Mouse (Mus musculus) MEL (cell line): ENCODE measurements around the gene Eml5. TPM values are rescaled to one million over a fixed set of nuclear protein-coding genes. Genes with fewer than 3 reads are reported as not detected.

Source experiments
- DNase-seq: peaks from one replicate; pipeline ENCODE4 v3.0.0; 2011; ENCODE audit warnings: low read depth, low spot score
- H3K27ac ChIP-seq: 2 replicates; pipeline ENCODE4 v1.5.1; 2012; ENCODE audit warnings: low read depth, mild to moderate bottlenecking, control low read depth, low read length, moderate library complexity; ENCODE audit not compliant: control insufficient read depth
- H3K27me3 ChIP-seq, 2 experiments: fragments of 150-350 bp in 1 of 2; sonication (generic) in 1 of 2; 2 replicates each; pipeline ENCODE4 v1.6.1; 2012; ENCODE audit warnings: low read length in 2 of 2, mild to moderate bottlenecking in 2 of 2, improper control_type of control experiment in 1 of 2, moderate library complexity in 1 of 2; ENCODE audit not compliant: insufficient read depth in 2 of 2, control insufficient read depth in 1 of 2
- H3K36me3 ChIP-seq, 2 experiments: 2 replicates each; pipeline ENCODE4 v1.6.1; 2012 to 2014; ENCODE audit warnings: low read length in 2 of 2, improper control_type of control experiment in 1 of 2, inconsistent platforms in 1 of 2, mild to moderate bottlenecking in 1 of 2; ENCODE audit not compliant: insufficient read depth in 2 of 2, control insufficient read depth in 1 of 2
- H3K4me1 ChIP-seq, 2 experiments: fragments of 150-350 bp in 1 of 2; sonication (generic) in 1 of 2; 2 replicates each; pipeline ENCODE4 v1.6.1; 2012; ENCODE audit warnings: low read length in 2 of 2, improper control_type of control experiment in 1 of 2, mild to moderate bottlenecking in 1 of 2; ENCODE audit not compliant: insufficient read depth in 2 of 2, control insufficient read depth in 1 of 2
- H3K4me3 ChIP-seq, 2 experiments: fragments of 150-350 bp in 1 of 2; sonication (generic) in 1 of 2; 2 replicates each; pipeline ENCODE4 v1.5.1; 2012; ENCODE audit warnings: low read depth in 2 of 2, low read length in 2 of 2, mild to moderate bottlenecking in 2 of 2, moderate library complexity in 2 of 2, control low read depth in 1 of 2, improper control_type of control experiment in 1 of 2; ENCODE audit not compliant: control insufficient read depth in 1 of 2, insufficient read depth in 1 of 2
- H3K79me2 ChIP-seq: 2 replicates; pipeline ENCODE4 v1.6.1; 2012; ENCODE audit warnings: mild to moderate bottlenecking, low read length, moderate library complexity; ENCODE audit not compliant: control insufficient read depth, poor library complexity, insufficient read depth
- H3K9ac ChIP-seq: 2 replicates; pipeline ENCODE4 v1.6.1; 2012; ENCODE audit warnings: low read depth, mild to moderate bottlenecking, control low read depth, low read length, moderate library complexity; ENCODE audit not compliant: control insufficient read depth, poor library complexity, severe bottlenecking
- H3K9me3 ChIP-seq: fragments of 150-350 bp; sonication (generic); replicated peaks from 2 replicates; pipeline ENCODE4 v1.6.1; 2012; ENCODE audit warnings: mild to moderate bottlenecking, low read length, improper control_type of control experiment, moderate library complexity; ENCODE audit not compliant: insufficient read depth
- CTCF ChIP-seq, 3 experiments: IDR thresholded peaks in 2 of 3; conservative IDR thresholded peaks in 1 of 3; 2 replicates each; pipeline ENCODE4 v1.5.1; 2011 to 2012; ENCODE audit warnings: low read length in 3 of 3, low read depth in 2 of 3, mild to moderate bottlenecking in 2 of 3, improper control_type of control experiment in 1 of 3, inconsistent platforms in 1 of 3, mixed read lengths in 1 of 3, moderate library complexity in 1 of 3; ENCODE audit not compliant: control insufficient read depth in 1 of 3, insufficient read depth in 1 of 3, poor library complexity in 1 of 3, severe bottlenecking in 1 of 3
- ELF1 ChIP-seq: IDR thresholded peaks from 2 replicates; pipeline ENCODE4 v1.6.1; 2014; ENCODE audit warnings: low read depth, mild to moderate bottlenecking, inconsistent platforms, low read length, improper control_type of control experiment, moderate library complexity
- EP300 ChIP-seq, 2 experiments: IDR thresholded peaks; 2 replicates each; pipeline ENCODE4 v1.6.1; 2011; ENCODE audit warnings: improper control_type of control experiment in 2 of 2, low read length in 2 of 2, low read depth in 1 of 2, mild to moderate bottlenecking in 1 of 2
- ETS1 ChIP-seq: IDR thresholded peaks from 2 replicates; pipeline ENCODE4 v1.6.1; 2012; ENCODE audit warnings: low read depth, mild to moderate bottlenecking, inconsistent platforms, low read length, improper control_type of control experiment, moderate library complexity
- GABPA ChIP-seq: IDR thresholded peaks from 2 replicates; pipeline ENCODE4 v1.6.1; 2012; ENCODE audit warnings: low read depth, mild to moderate bottlenecking, inconsistent platforms, low read length, improper control_type of control experiment, moderate library complexity
- GATA1 ChIP-seq: IDR thresholded peaks from 2 replicates; pipeline ENCODE4 v1.6.1; 2011; ENCODE audit warnings: low read depth, low read length, improper control_type of control experiment
- KAT2A ChIP-seq: conservative IDR thresholded peaks from 2 replicates; pipeline ENCODE4 v1.6.1; 2012; ENCODE audit warnings: low read depth, low read length, improper control_type of control experiment, inconsistent platforms
- MAFK ChIP-seq: IDR thresholded peaks from 2 replicates; pipeline ENCODE4 v1.6.1; 2011; ENCODE audit warnings: low read depth, mild to moderate bottlenecking, low read length, improper control_type of control experiment, borderline replicate concordance
- MAX ChIP-seq: IDR thresholded peaks from 2 replicates; pipeline ENCODE4 v1.6.1; 2011; ENCODE audit warnings: low read length, improper control_type of control experiment
- MAZ ChIP-seq: IDR thresholded peaks from 2 replicates; pipeline ENCODE4 v1.6.1; 2012; ENCODE audit warnings: low read depth, mild to moderate bottlenecking, inconsistent platforms, low read length, improper control_type of control experiment
- MEF2A ChIP-seq: IDR thresholded peaks from 2 replicates; pipeline ENCODE4 v1.6.1; 2014; ENCODE audit warnings: low read depth, mild to moderate bottlenecking, inconsistent platforms, low read length, improper control_type of control experiment; ENCODE audit not compliant: poor library complexity, insufficient replicate concordance, severe bottlenecking; ENCODE audit errors: extremely low read depth
- MYB ChIP-seq: IDR thresholded peaks from 2 replicates; pipeline ENCODE4 v1.6.1; 2011; ENCODE audit warnings: mild to moderate bottlenecking, low read depth, low read length, improper control_type of control experiment
- NELFE ChIP-seq: IDR thresholded peaks from 2 replicates; pipeline ENCODE4 v1.6.1; 2011; ENCODE audit warnings: low read depth, low read length, improper control_type of control experiment
- POLR2A ChIP-seq, 2 experiments: IDR thresholded peaks; 2 replicates each; pipeline ENCODE4 v1.6.1; 2011 to 2012; ENCODE audit warnings: low read length in 2 of 2, mild to moderate bottlenecking in 2 of 2, control low read depth in 1 of 2, improper control_type of control experiment in 1 of 2, low read depth in 1 of 2, moderate library complexity in 1 of 2; ENCODE audit not compliant: control insufficient read depth in 1 of 2, insufficient read depth in 1 of 2, poor library complexity in 1 of 2
- POLR2AphosphoS2 ChIP-seq: IDR thresholded peaks from 2 replicates; pipeline ENCODE4 v1.6.1; 2011; ENCODE audit warnings: low read length, improper control_type of control experiment
- RAD21 ChIP-seq: IDR thresholded peaks from 2 replicates; pipeline ENCODE4 v1.6.1; 2011; ENCODE audit warnings: mild to moderate bottlenecking, low read depth, low read length, improper control_type of control experiment
- TAL1 ChIP-seq: IDR thresholded peaks from 2 replicates; pipeline ENCODE4 v1.6.1; 2012; ENCODE audit warnings: mild to moderate bottlenecking, inconsistent platforms, low read length, moderate library complexity, mixed read lengths
- TBP ChIP-seq: IDR thresholded peaks from 2 replicates; pipeline ENCODE4 v1.8.0; 2011; ENCODE audit warnings: low read depth, low read length, improper control_type of control experiment
- UBTF ChIP-seq: IDR thresholded peaks from 2 replicates; pipeline ENCODE4 v1.6.1; 2012; ENCODE audit warnings: low read depth, mild to moderate bottlenecking, inconsistent platforms, low read length, improper control_type of control experiment, moderate library complexity, borderline replicate concordance; ENCODE audit not compliant: insufficient read depth
- USF1 ChIP-seq: IDR thresholded peaks from 2 replicates; pipeline ENCODE4 v1.6.1; 2014; ENCODE audit warnings: low read depth, mild to moderate bottlenecking, inconsistent platforms, low read length, improper control_type of control experiment, moderate library complexity
- USF2 ChIP-seq, 2 experiments: IDR thresholded peaks; 2 replicates each; pipeline ENCODE4 v1.6.1; 2011 to 2012; ENCODE audit warnings: improper control_type of control experiment in 2 of 2, low read length in 2 of 2, borderline replicate concordance in 1 of 2, inconsistent platforms in 1 of 2, low read depth in 1 of 2, mild to moderate bottlenecking in 1 of 2; ENCODE audit not compliant: insufficient read depth in 1 of 2
- ZC3H11A ChIP-seq: IDR thresholded peaks from 2 replicates; pipeline ENCODE4 v1.6.1; 2012; ENCODE audit warnings: low read depth, mild to moderate bottlenecking, inconsistent platforms, low read length, improper control_type of control experiment
- ZMIZ1 ChIP-seq: IDR thresholded peaks from 2 replicates; pipeline ENCODE4 v1.6.1; 2012; ENCODE audit warnings: low read depth, mild to moderate bottlenecking, inconsistent platforms, low read length, improper control_type of control experiment, moderate library complexity
- ZNF384 ChIP-seq: IDR thresholded peaks from 2 replicates; pipeline ENCODE4 v1.6.1; 2012; ENCODE audit warnings: low read depth, mild to moderate bottlenecking, inconsistent platforms, low read length, improper control_type of control experiment
- polyA plus RNA-seq, 2 experiments: library from polyadenylated mRNA; stranded (reverse) in 1 of 2; unstranded in 1 of 2; fragments of >175 nt in 1 of 2; fragments of >200 nt in 1 of 2; gene quantifications; 2 replicates each; pipeline versions ENCODE4 v1.2.1 to v1.2.4; 2012; ENCODE audit warnings: low replicate concordance in 2 of 2, low read depth in 1 of 2; ENCODE audit not compliant: insufficient read length in 2 of 2, insufficient read depth in 1 of 2, missing spikeins in 1 of 2
- total RNA-seq: library from RNA; depleted of rRNA; stranded (reverse); fragments of 300-350 nt; gene quantifications from 2 replicates; pipeline ENCODE4 v1.2.3, GENCODE M21; 2012

The Eml5 gene
- total and polyA plus RNA-seq, 3 experiments, result 4.7 to 13.2 TPM; not detected in 1

DNA sequence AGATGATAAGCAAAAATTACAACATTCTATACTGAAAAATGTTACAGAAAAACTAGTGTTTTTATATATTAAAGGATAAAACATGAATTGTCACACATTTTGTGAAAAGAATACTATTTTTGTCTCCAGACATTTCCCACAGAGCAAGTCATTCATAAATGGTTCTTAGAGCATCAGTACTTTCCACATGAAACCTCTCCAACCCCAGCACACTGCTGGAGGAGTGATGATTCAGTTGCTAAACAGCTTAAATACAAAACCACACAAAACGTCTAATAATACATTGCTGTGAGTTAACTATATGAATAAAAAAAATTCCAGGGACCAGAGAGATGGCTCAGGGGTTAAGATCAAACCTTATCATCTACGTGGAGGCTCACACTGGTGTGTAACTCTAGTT is 26.1 kb downstream of the Eml5 start:
- H3K27ac ChIP-seq, result no peak overlapping the region
- no peaks in the 10 kb centered on the region for H3K27me3 ChIP-seq
- no peak overlapping the region for H3K9ac ChIP-seq
- no peaks in the 10 kb centered on the region for H3K4me1 ChIP-seq
- H3K79me2 ChIP-seq, result no peaks in the 10 kb centered on the region
- TF ChIP-seq KAT2A (no peak), MAFK (no peak), UBTF (no peak), MEF2A (no peak), ELF1 (no peak), TBP (no peak), USF2 (IDR thresholded peaks at IDR 0.05; ENCODE audit: borderline replicate concordance in 1 of 2, insufficient read depth in 1 of 2, low read depth in 1 of 2, low read length in 2 of 2) (no peak), RAD21 (no peak), GABPA (no peak), NELFE (no peak), USF1 (no peak), ETS1 (no peak), POLR2A (IDR thresholded peaks at IDR 0.05; ENCODE audit: control insufficient read depth in 1 of 2, insufficient read depth in 1 of 2, low read depth in 1 of 2, low read length in 2 of 2, poor library complexity in 1 of 2) (no peak), ZMIZ1 (no peak), GATA1 (no peak), POLR2AphosphoS2 (no peak), MAZ (no peak)
- H3K4me3 ChIP-seq, result no peak overlapping the region
- H3K9me3 ChIP-seq, result no peaks in the 10 kb centered on the region
- no peaks in the 10 kb centered on the region for H3K36me3 ChIP-seq
- DNase-seq, result no peak

DNA sequence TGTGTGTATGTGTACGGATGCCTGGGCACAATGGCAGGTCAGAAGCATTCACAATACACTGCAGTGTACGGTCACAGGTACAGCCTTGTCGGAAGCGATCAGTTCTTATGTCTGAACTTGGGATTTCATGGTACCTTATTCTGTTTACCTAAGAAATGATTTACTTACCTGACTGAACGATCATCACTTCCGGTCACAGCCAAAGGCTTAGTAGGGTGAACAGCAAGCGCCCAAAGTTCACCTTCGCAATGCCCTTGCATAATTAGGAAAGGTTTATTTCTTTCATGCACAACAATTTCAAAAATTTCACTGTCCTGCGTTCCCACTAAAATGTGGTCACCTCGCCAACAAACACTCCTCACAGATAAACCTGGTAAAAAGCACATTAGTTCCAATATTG is 28.4 kb downstream of the Eml5 start:
- H3K4me1 ChIP-seq, result no peaks in the 10 kb centered on the region
- no peak overlapping the region for H3K4me3 ChIP-seq
- H3K9ac ChIP-seq, result no peak overlapping the region
- no peak for TF ChIP-seq MAX
- no peak for TF ChIP-seq TAL1
- no peak for TF ChIP-seq ZNF384
- no peak for TF ChIP-seq MEF2A
- no peak for TF ChIP-seq POLR2A (IDR thresholded peaks at IDR 0.05; ENCODE audit: control insufficient read depth in 1 of 2, insufficient read depth in 1 of 2, low read depth in 1 of 2, low read length in 2 of 2, poor library complexity in 1 of 2)
- TF ChIP-seq CTCF (IDR thresholded peaks at IDR 0.05 in 2 of 3, conservative IDR thresholded peaks at IDR 0.05 in 1 of 3; ENCODE audit: control insufficient read depth in 1 of 3, insufficient read depth in 1 of 3, low read depth in 2 of 3, low read length in 3 of 3, poor library complexity in 1 of 3, severe bottlenecking in 1 of 3), result no peak
- TF ChIP-seq EP300 (IDR thresholded peaks at IDR 0.05; ENCODE audit: low read depth in 1 of 2, low read length in 2 of 2), result no peak
- TF ChIP-seq ZMIZ1, result no peak
- TF ChIP-seq USF1, result no peak
- no peak for TF ChIP-seq KAT2A
- no peak for TF ChIP-seq GABPA
- no peak for TF ChIP-seq ZC3H11A
- no peak for TF ChIP-seq MYB
- DNase-seq, result no peak
- H3K27ac ChIP-seq, result no peak overlapping the region
- H3K36me3 ChIP-seq, result no peaks in the 10 kb centered on the region
- H3K9me3 ChIP-seq, result no peaks in the 10 kb centered on the region
- no peaks in the 10 kb centered on the region for H3K27me3 ChIP-seq
- no peaks in the 10 kb centered on the region for H3K79me2 ChIP-seq
